Mouse (Mus musculus): Measurements from ENCODE around the gene Duoxa2. TPM values are rescaled to one million over a fixed set of nuclear protein-coding genes. Genes with fewer than 3 reads are reported as not detected.
"Not testable (repeated sequence)": the region's sequence is repeated elsewhere in the genome, so short reads cannot be mapped to it uniquely, and the experiment has no call there.

Gene Duoxa2
- polyA plus RNA-seq, 1 experiment, result 0.06 TPM

- Histone ChIP-seq H3K4me3 (ENCODE audit: control insufficient read depth, low read depth, low read length) (no peak overlapping the region), H3K27me3 (ENCODE audit: control insufficient read depth, insufficient read depth, low read length) (no peaks in the 10 kb centered on the region), H3K36me3 (ENCODE audit: control insufficient read depth, insufficient read depth, low read length) (no peaks in the 10 kb centered on the region), H3K27ac (ENCODE audit: control insufficient read depth, insufficient read depth, low read depth, low read length) (no peak overlapping the region), H3K4me1 (ENCODE audit: control insufficient read depth, insufficient read depth, low read length) (peaks cover 2% of the 10 kb centered on the region)
- TF ChIP-seq CTCF (IDR thresholded peaks at IDR 0.05; ENCODE audit: control insufficient read depth, insufficient read depth, insufficient replicate concordance, low read depth, low read length) (no peak), POLR2A (IDR thresholded peaks at IDR 0.05; ENCODE audit: control insufficient read depth, low read depth, low read length) (no peak)
These were observed 25.9 kb downstream of the Duoxa2 start for GRCm38 (mm10) chr2:122324586-122324985.

GRCm38 (mm10) chr2:122325361-122325760 lies 26.7 kb downstream of the Duoxa2 start:
- no peak for TF ChIP-seq CTCF (IDR thresholded peaks at IDR 0.05; ENCODE audit: control insufficient read depth, insufficient read depth, insufficient replicate concordance, low read depth, low read length)
- no peak for TF ChIP-seq POLR2A (IDR thresholded peaks at IDR 0.05; ENCODE audit: control insufficient read depth, low read depth, low read length)
- no peaks in the 10 kb centered on the region for H3K27me3 ChIP-seq (ENCODE audit: control insufficient read depth, insufficient read depth, low read length)
- H3K27ac ChIP-seq (ENCODE audit: control insufficient read depth, insufficient read depth, low read depth, low read length), result no peak overlapping the region
- H3K36me3 ChIP-seq (ENCODE audit: control insufficient read depth, insufficient read depth, low read length), result no peaks in the 10 kb centered on the region
- H3K4me1 ChIP-seq (ENCODE audit: control insufficient read depth, insufficient read depth, low read length), result no peaks in the 10 kb centered on the region
- H3K4me3 ChIP-seq (ENCODE audit: control insufficient read depth, low read depth, low read length), result no peak overlapping the region

- H3K4me3 ChIP-seq (ENCODE audit: control insufficient read depth, low read depth, low read length), result no peak overlapping the region
- no peaks in the 10 kb centered on the region for H3K27me3 ChIP-seq (ENCODE audit: control insufficient read depth, insufficient read depth, low read length)
- H3K27ac ChIP-seq (ENCODE audit: control insufficient read depth, insufficient read depth, low read depth, low read length), result no peak overlapping the region
- no peak for TF ChIP-seq POLR2A (IDR thresholded peaks at IDR 0.05; ENCODE audit: control insufficient read depth, low read depth, low read length)
- no peaks in the 10 kb centered on the region for H3K4me1 ChIP-seq (ENCODE audit: control insufficient read depth, insufficient read depth, low read length)
- no peaks in the 10 kb centered on the region for H3K36me3 ChIP-seq (ENCODE audit: control insufficient read depth, insufficient read depth, low read length)
These were observed 29.3 kb downstream of the Duoxa2 start for GRCm38 (mm10) chr2:122327986-122328385.

- H3K27ac ChIP-seq (ENCODE audit: control insufficient read depth, insufficient read depth, low read depth, low read length); H3K4me1 ChIP-seq (ENCODE audit: control insufficient read depth, insufficient read depth, low read length); H3K27me3 ChIP-seq (ENCODE audit: control insufficient read depth, insufficient read depth, low read length); H3K36me3 ChIP-seq (ENCODE audit: control insufficient read depth, insufficient read depth, low read length); H3K4me3 ChIP-seq (ENCODE audit: control insufficient read depth, low read depth, low read length): not testable (repeated sequence)
These were observed 31.6 kb downstream of the Duoxa2 start for GRCm38 (mm10) chr2:122330317-122330716.

- H3K27me3 ChIP-seq (ENCODE audit: control insufficient read depth, insufficient read depth, low read length), result no peaks in the 10 kb centered on the region
- H3K36me3 ChIP-seq (ENCODE audit: control insufficient read depth, insufficient read depth, low read length), result no peaks in the 10 kb centered on the region
- H3K27ac ChIP-seq (ENCODE audit: control insufficient read depth, insufficient read depth, low read depth, low read length), result no peak overlapping the region
- H3K4me3 ChIP-seq (ENCODE audit: control insufficient read depth, low read depth, low read length), result no peak overlapping the region
- no peaks in the 10 kb centered on the region for H3K4me1 ChIP-seq (ENCODE audit: control insufficient read depth, insufficient read depth, low read length)
- no peak for TF ChIP-seq POLR2A (IDR thresholded peaks at IDR 0.05; ENCODE audit: control insufficient read depth, low read depth, low read length)
- no peak for TF ChIP-seq CTCF (IDR thresholded peaks at IDR 0.05; ENCODE audit: control insufficient read depth, insufficient read depth, insufficient replicate concordance, low read depth, low read length)
These were observed 33.5 kb downstream of the Duoxa2 start for GRCm38 (mm10) chr2:122332222-122332621.

- H3K4me1 ChIP-seq (ENCODE audit: control insufficient read depth, insufficient read depth, low read length), result no peaks in the 10 kb centered on the region
- H3K27me3 ChIP-seq (ENCODE audit: control insufficient read depth, insufficient read depth, low read length), result no peaks in the 10 kb centered on the region
- no peaks in the 10 kb centered on the region for H3K36me3 ChIP-seq (ENCODE audit: control insufficient read depth, insufficient read depth, low read length)
- no peak overlapping the region for H3K4me3 ChIP-seq (ENCODE audit: control insufficient read depth, low read depth, low read length)
- TF ChIP-seq CTCF (IDR thresholded peaks at IDR 0.05; ENCODE audit: control insufficient read depth, insufficient read depth, insufficient replicate concordance, low read depth, low read length) (no peak), POLR2A (IDR thresholded peaks at IDR 0.05; ENCODE audit: control insufficient read depth, low read depth, low read length) (no peak)
- no peak overlapping the region for H3K27ac ChIP-seq (ENCODE audit: control insufficient read depth, insufficient read depth, low read depth, low read length)
These were observed 35.5 kb downstream of the Duoxa2 start for GRCm38 (mm10) chr2:122334170-122334569.

- H3K4me3 ChIP-seq (ENCODE audit: control insufficient read depth, low read depth, low read length), result no peak overlapping the region
- no peaks in the 10 kb centered on the region for H3K36me3 ChIP-seq (ENCODE audit: control insufficient read depth, insufficient read depth, low read length)
- H3K27me3 ChIP-seq (ENCODE audit: control insufficient read depth, insufficient read depth, low read length), result no peaks in the 10 kb centered on the region
- H3K27ac ChIP-seq (ENCODE audit: control insufficient read depth, insufficient read depth, low read depth, low read length), result no peak overlapping the region
- TF ChIP-seq POLR2A (IDR thresholded peaks at IDR 0.05; ENCODE audit: control insufficient read depth, low read depth, low read length), result no peak
- TF ChIP-seq CTCF (IDR thresholded peaks at IDR 0.05; ENCODE audit: control insufficient read depth, insufficient read depth, insufficient replicate concordance, low read depth, low read length), result no peak
- no peaks in the 10 kb centered on the region for H3K4me1 ChIP-seq (ENCODE audit: control insufficient read depth, insufficient read depth, low read length)
These were observed 38.6 kb downstream of the Duoxa2 start for GRCm38 (mm10) chr2:122337291-122337690.

- Histone ChIP-seq H3K27ac (ENCODE audit: control insufficient read depth, insufficient read depth, low read depth, low read length) (no peak overlapping the region), H3K4me1 (ENCODE audit: control insufficient read depth, insufficient read depth, low read length) (peaks cover 15% of the 10 kb centered on the region), H3K4me3 (ENCODE audit: control insufficient read depth, low read depth, low read length) (no peak overlapping the region), H3K27me3 (ENCODE audit: control insufficient read depth, insufficient read depth, low read length) (no peaks in the 10 kb centered on the region), H3K36me3 (ENCODE audit: control insufficient read depth, insufficient read depth, low read length) (no peaks in the 10 kb centered on the region)
- TF ChIP-seq POLR2A (IDR thresholded peaks at IDR 0.05; ENCODE audit: control insufficient read depth, low read depth, low read length) (no peak), CTCF (IDR thresholded peaks at IDR 0.05; ENCODE audit: control insufficient read depth, insufficient read depth, insufficient replicate concordance, low read depth, low read length) (no peak)
These were observed 46.6 kb downstream of the Duoxa2 start for GRCm38 (mm10) chr2:122345106-122345893.

- not testable (repeated sequence) for H3K36me3 ChIP-seq (ENCODE audit: control insufficient read depth, insufficient read depth, low read length); H3K4me3 ChIP-seq (ENCODE audit: control insufficient read depth, low read depth, low read length); H3K27me3 ChIP-seq (ENCODE audit: control insufficient read depth, insufficient read depth, low read length); H3K27ac ChIP-seq (ENCODE audit: control insufficient read depth, insufficient read depth, low read depth, low read length)
- peaks cover 15% of the 10 kb centered on the region for H3K4me1 ChIP-seq (ENCODE audit: control insufficient read depth, insufficient read depth, low read length)
These were observed 47.5 kb downstream of the Duoxa2 start for GRCm38 (mm10) chr2:122346164-122346563.
